Mouse (Mus musculus) urinary bladder, postnatal 14 days (tissue): ENCODE results near the gene Dnajb8.

ENCODE experiments used
- DNase-seq: peaks from one replicate; pipeline ENCODE4 v3.0.0; 2021; ENCODE audit warnings: low spot score

Gene Dnajb8

DNA sequence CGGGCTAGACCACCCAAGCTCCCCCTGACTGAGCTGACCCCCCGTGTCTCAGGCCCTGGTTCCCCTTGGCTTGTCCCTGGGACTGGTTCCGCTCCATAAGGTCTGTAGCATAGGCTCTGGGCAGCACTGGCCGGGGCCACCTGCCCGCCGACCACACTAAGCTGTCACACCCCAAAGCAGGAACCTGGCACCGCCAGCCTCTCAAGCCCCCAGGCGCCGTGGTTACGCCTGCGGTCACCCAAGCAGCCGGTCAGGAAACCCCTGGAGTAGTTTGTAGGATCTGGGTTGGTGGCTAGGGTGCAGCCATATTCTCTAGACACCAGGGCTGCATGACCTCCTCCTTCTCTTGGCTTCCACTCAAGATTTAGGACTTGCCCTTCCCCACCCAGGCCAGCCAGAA is 7.2 kb downstream of the Dnajb8 start:
- DNase-seq: no peak

DNA sequence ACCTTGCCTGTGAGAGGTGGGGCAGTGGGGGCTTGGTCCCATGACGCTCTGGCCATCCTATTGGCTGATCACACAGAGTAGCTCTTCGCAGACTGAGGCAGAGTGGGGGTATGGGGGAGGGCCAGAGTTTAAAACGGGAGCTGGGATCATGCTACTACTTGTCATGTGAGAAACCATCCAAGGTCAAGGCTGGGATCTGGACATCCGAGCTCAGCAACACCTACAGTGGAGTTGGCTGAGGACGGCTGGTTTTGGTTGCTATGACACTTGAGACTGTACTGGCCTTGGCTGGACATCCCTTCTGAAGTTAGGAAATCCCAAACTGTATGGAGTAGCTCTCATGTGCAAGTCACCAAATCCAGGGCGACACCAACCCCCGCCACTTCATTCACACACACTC is 9.8 kb downstream of the Dnajb8 start:
- DNase-seq: no peak

DNA sequence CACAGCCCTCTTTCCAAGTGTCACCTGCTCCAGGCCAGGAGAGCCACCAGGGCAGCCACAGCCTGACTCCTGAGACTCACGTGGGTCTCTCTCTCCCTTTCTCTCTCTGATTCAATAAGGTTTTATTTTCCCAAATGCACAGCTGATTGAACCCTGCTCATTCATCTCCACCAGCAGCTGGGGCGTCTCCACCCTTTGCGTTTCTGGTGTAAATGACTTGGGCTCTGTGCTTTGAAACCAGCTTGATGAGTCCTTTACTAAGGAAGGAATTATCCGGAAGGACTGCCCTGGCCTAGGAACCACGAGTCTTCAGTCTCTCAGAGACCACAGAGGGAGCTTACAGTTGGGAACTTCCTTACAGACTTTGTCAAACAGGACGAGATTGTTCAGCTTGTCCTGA is 10.2 kb downstream of the Dnajb8 start:
- no peak for DNase-seq

DNA sequence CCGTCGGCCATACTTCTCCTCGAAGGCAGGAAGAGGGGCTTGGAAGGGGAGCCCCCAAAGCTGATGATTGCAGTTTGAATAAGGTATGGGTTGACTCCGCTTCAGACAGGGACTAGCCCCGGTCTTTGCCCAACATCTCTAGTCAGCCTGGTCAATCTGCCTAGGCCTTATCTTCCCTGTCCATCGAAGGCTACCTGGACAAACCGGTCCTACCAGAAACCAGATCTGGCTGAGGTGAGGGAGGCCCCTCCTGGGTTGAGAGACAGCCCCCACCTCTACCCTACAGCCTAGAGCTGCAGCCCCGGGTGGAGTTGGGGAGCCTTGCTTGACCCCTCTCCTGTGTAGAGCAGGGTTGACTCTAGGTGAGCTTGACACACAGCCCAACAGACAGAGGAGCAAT is 11.9 kb downstream of the Dnajb8 start:
- peak; percentile 88 for DNase-seq

DNA sequence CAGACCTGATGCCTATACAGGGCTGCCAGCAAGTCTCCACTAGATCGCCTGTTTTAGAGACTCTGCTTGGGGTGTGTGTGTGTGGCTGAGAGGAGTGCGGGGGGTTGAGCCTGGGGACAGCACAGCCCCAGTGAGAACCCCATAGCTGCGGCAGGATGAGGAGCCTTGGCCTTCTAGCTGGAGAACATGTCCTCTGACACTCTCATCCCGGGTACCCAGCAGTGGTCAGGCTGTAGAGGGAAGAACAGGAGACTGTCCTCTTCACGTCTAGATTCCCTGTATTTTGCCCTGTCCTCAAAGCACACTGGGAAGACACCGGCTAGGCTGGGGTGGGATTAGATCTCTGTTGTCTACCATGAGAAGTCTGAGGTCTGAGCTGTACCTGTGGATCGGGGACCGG is 13.4 kb downstream of the Dnajb8 start:
- no peak for DNase-seq

DNA sequence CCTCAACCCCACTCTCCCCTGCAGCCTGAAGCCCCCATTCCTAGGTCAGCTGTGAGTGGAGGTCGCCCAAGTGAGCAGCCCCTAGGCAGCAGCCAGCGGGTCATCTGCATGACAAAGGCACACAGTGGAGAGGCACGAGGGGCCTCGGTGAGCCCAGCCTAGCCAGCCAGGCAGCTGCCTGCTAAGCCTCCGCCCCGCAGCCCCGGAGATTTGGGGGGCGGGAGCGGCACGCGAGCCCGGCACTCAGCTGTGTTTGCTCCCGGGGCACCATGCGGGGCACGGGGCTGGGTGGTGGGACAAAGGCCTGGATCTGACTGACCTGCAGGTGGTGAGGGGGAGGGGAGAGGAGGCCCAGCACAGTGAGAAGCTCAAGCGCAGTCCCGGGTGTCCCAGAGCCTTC is 13.9 kb downstream of the Dnajb8 start:
- no peak for DNase-seq

DNA sequence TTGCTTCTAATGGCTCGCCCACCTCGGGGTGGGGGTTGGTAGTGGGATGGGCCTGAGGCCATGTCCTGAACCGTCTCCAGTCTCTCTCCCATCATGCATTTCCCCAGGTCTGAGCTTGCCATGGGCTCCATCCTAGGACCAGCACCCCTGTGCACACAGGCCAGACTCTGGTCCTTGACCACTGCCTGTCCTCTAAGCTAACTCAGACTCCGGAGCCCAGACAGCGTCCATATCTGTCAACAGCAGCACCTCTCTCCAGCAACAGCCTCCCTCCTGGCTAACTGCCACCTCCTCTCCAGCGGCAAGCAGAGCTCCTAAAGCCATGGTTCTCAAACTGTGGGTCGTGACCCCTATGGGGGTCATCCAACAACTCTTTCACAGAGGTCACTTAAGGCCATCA is 14.4 kb downstream of the Dnajb8 start:
- no peak for DNase-seq

DNA sequence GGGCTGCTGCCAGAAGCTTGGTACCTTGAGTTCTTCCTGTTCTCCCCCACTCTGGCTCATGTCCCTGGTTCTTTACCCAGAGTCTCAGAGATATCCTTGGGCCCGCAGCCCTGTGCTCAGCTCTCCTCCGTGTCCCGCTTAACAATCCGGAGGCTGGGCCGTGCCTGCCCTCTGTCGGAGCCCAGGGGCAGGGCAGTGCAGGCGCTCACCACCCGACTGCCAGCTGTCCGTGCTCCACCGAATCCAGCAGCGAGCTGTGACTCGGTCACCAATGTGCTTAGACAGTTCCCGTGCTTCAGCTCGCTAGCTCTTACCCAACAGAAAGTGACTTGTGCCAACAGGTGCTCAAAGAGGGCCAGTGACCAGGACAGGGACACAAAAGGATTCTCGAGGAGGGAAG is 20.5 kb downstream of the Dnajb8 start:
- DNase-seq: peak; percentile 82

DNA sequence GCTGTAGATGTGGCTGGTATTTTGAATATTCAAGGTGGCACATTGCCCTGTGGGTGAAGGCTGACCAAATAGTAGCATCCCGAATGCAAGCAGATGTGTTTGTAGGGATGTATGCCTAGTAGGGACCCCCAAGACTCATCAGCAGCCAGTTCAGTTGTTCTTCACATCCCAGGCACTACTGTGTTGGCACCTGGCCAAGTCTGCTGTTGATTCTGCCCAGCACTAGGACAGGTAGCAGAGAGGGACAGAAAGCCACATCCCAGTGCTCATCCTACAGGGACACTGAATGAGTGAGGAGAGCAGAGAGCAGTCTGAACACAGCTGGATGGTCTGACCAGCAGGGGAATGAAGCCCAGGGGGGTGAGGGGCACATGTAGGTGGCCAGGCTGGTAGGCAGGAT is 27.2 kb downstream of the Dnajb8 start:
- DNase-seq: no peak

DNA sequence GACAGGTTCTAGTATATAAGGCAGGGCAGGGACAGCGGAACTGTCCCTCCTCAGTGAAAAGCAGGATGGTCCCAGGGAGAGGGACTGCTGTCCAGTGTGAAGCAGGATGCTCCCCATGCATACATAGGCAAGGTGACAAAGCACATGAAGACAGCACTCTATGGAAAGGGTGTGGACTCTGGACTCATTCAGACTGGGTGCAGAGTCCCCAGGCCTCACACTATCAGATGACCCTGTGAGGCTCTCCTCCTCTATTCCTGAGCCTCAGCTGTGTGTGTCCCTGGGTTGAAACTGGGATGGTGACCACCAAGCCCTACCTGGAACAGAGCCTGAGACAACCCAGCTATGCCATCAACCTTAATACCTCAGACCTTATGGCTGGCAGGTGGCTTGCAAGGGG is 29.3 kb downstream of the Dnajb8 start:
- DNase-seq: no peak

DNA sequence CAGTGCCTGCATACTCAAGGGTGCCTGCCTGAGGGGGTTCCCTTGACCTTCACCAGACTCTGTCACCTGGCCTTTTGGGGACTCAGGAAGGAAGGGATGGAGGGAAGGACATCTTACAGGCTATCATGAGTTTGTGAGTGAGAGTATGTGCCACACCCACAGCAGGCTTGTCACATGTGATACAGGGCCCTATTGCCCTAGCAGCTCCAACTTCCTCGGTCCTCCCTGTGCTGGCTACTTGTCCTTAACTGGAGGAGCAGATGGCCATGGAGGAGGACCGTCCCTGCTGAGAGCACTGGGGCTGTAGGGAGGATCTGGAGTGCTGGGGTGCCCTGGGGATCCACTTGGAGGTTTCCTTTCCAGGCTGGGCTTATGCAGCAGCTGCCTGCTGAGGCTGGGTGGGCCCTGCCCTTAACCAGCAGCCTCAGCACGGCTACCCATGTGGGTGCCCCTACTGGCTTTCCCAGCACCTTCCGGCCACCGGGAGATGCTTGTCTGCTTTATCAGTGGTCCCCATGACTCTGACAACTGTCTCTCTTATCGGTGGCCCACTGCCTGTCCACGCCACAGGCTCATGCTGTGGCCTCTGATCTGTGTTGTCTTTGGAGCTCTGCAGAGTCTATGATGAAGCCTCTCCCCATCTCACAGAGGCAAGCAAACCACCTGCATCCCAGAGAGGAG is 29.9 kb downstream of the Dnajb8 start:
- no peak for DNase-seq

DNA sequence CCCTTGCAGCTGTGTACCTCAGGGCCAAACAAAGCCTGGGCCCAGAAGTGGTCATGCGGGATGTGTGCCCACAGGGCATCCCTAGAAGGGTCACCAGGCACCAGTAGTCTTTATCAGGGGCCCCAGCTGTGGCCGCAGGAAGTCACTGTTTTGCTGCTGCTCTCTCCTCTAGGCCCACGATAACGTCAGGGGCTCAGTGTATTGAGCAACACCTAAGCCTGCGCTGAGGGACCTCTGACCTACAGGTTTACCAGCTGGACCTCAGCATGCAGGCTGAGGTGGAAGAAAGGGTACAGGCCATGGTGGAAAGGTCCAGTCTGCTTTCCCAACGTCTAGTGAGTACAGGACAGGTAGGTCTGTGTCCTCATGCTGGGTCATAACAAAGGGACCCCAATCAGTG is 32.0 kb downstream of the Dnajb8 start:
- DNase-seq: no peak

DNA sequence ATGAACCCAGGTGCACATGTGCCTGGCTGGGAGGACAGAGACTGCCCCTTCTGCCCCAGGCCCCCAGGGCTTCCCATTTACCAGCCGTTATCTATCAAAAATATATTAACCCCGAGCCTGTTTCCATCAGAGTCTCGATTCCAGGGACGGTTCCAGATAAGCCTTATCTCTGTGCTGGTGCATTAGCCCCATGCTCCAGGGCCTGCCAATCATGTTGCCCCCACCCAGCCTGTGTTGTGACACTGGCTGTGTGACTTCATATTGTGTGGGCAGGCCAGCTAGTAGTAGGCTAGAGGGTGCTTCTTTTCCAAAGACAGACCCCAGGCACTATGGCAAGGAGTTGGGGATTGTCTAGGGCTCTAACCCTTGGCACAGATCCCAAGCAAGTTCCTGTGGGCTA is 33.4 kb downstream of the Dnajb8 start:
- DNase-seq: no peak

DNA sequence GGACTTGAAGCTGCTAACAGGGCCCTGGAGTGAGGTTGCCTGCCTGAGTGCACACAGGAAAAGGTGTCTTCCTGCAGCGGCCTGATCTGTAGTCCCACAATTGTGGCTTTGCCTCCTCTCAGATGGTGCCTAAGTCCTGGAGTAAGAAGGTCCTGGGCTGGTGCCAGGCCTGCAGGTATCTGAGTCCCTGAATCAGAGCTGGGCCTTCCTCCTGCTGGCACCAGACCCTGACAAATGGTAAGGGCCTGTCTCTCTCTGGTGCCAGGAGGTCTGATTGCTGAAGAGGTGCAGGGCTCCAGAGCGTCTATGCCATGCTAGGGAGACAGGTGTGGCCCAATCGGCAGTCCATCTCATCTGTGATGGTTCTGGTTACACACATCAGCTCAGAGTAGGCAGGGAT is 37.6 kb downstream of the Dnajb8 start:
- DNase-seq: peak; percentile 33

DNA sequence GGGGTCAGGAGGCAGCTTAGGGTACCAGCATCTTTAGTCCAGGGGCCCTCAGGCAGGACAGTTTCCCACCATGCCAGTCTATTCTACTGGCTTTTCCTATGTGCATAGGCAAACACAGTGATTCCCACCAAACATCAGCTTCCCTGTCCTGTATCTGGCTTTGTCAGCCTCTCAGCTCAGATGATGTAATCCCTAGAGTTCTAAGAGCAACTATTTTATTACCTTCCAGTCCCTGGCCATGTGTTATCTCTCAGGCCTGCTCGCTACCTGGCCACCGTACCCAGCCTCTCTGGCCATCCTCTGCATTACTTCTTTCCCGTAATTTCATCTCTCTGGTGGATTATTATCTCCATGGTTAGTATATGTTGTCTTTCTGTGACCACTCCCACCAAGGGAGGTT is 38.6 kb downstream of the Dnajb8 start:
- no peak for DNase-seq

DNA sequence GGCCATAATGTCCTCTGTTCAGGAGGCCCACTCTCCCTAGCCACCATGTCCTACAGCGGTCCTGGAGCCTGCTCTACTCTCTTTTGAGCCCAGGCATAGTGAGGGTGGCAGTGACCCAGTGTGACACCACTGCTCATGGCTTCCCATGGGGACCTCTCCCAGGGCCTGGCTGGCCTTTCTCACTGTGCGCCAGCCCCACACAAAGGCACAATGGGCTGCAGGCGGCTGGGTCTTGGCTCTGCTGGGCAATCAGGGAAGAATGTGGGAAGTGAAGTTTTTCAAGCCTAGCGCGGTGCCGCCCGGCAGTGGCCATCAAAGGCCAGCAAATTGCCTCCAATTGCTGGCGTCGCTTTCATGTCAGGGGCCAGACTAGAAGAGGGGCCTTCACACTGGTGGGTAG is 40.1 kb downstream of the Dnajb8 start:
- DNase-seq: no peak

DNA sequence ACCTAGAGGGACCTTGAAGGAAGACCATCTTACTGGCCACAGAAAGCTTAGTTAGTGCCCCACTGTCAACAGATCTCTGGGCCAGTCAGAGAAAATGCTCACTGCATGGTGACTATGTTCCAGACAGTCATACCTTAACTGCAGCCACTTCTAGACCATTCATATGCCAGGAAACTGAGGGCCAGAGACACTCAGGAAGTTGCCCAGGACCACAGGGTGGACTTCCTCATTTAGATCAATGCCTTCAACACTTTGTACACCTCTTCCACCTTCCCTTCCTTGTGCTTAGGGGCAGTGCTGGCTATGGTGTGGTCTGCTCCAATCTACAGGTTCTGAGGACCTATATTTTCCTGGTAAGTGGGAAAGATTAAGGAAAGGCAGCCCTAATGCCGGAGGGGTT is 43.3 kb downstream of the Dnajb8 start:
- DNase-seq: no peak

DNA sequence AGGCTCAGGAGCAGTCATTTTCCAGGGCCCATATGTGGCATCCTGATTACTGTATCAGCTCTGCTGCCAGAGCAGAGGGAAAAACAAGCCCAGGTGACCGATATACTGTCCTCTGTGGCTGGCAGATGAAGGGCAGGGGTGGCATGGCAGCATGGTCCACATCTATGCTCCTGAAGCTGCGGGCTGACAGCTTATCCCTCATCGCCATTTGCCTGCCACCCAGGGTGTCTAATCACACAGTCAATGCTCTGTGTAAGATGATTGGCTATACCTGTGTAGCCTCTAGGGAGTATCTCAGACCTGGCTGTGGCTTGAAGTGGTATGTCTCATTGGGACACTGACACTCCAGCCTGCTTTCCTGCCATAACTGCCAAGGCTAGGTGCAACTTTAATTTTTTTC is 44.0 kb downstream of the Dnajb8 start:
- DNase-seq: no peak

DNA sequence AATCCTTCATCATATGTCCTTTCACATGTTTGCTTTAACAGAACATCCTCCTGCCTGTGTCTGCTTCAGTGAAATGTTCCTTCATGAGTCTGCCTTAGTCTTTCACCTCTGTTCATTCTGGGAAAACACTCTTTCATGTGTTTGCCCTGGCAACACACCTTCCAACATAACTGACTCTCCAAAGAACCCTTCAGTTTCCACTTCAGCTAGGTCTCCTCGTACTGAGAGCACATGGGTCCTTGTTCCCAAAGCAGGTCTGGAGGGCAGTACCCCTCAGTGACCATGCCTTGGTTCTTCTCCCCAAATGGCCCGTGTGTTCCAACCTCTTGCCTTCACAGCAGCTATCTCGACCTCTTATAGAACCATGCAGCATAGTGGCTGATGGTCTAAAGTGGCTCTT is 45.0 kb downstream of the Dnajb8 start:
- no peak for DNase-seq

DNA sequence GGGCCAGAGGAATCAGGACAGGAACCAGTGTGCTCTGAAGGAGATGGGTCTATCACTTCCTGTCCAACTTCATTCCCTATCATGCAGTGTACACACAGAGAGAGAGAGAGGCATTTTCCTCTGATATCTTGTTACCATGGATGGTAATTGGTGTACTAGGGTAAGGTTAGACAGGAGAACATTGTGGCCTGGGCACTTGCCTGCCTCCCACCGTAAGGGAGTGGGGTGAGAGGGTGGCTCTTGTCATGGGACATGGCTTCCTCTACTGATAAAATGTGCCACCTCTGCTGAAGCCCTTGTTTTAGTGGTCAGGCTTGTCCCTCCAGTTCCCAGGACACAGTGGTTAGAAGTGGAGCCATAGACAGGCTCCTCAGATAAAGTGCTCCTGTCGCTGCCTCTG is 45.9 kb downstream of the Dnajb8 start:
- DNase-seq: no peak

DNA sequence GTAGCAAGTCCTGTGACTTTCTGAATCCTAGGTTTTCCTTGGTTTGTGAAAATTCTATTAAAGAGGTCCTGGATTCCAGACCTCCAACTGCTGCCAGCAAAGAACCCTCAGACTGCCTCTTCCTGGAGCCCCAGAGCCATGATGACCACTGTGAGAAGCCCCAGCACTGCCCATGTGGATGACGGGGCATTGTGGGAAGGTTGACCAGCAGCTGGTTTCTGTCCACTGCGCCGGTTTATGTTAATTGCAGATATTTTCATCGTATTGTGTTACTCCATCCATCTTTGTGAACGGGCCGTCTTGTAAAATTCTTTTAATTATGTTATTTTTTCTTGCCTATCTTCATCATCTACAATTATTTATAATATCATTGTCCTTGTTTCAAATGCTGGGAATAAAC is 52.6 kb downstream of the Dnajb8 start:
- no peak for DNase-seq

DNA sequence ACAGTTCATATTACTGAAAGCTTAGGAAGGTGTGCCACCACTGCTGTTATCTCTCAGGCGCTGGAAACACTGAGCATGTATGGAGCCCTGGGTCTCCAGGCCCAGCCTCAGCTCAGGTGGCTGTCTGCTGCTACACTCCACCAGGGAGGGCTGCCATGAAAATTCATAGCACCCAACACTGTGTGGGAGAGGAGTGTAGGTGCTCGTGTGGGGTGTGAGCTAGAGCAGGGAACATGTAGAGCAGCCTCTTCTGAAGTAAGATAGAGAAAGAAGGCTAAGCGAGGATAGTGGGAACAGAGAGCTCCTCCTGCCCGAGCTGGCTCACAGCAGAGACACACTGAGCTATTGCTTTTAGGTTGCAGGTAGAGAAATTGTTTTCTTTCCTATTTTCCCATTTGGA is 54.2 kb downstream of the Dnajb8 start:
- no peak for DNase-seq

DNA sequence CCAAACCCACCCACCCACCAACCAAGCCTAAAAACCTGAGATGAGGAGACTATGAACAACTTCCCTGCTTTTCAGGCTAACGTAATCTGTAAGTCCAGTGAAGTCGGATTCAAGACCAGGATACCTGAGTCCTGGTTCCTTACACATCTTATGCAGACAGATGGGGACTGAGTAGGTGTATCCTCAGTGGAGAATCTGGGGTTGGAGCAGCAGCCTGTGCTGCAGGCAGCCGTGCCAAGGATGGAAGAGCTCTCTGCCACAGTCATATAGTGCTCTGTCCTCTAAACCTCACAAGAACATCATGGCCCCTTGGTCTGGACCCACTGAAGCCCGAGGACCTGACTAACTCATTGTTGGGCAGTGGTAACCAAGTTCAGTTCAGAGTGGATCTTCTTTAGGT is 55.2 kb downstream of the Dnajb8 start:
- DNase-seq: no peak

DNA sequence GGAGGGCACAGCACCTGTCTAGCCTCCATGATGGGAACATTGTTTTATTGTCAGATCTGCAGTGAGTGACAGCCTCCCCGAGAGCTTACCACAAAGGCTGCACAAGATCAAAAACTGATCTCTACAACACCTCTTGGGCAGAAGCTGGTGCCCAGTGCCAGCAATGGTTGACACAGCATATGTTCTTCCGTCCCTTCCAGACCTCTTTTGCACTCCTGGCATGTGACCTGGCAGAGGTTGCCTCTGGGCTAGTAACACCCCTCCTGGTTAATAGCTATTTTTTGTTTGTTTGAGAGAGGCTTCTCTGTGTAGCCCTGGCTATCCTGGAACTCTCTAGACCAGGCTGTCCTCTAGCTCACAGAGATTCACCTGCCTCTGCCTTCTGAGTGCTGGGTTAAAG is 56.1 kb downstream of the Dnajb8 start:
- no peak for DNase-seq
